Mouse (Mus musculus) naive thymus-derived CD4-positive, alpha-beta T cell, adult 2 months (primary cell): ENCODE measurements around the gene Slc29a1.
A peak's percentile ranks its signal among the peaks of the same experiment; 100 is the strongest.

ENCODE experiments used
- DNase-seq: peaks from one replicate; pipeline ENCODE4 v3.0.0-alpha.2; 2011; ENCODE audit warnings: low read depth

The Slc29a1 gene

GRCm38 (mm10) chr17:45572103-45573086, 27.0 kb downstream of the Slc29a1 start:
- peak; percentile 83 for DNase-seq

DNA sequence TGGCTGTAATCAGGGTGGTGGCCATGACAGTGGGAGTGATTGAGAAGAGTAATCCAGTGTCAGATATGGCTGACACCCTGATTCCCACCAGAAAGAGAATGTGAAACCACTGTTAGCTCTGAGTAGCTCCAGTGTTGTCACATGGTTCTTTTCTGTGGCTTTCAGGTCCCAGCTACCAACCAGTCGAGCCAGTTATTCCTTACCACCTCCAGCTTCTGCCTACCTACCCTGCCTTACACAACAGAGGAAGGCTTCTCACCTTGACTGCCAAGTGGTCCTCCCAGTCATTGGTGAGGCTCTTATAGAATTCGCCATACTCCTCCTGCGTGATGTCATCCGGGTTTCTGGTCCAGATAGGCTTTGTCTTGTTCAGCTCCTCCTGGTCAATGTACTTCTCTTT, 29.4 kb downstream of the Slc29a1 start:
- DNase-seq: peak; percentile 50

- DNase-seq: peak; percentile 35
These were observed 30.4 kb downstream of the Slc29a1 start for GRCm38 (mm10) chr17:45568990-45569389.

GRCm38 (mm10) chr17:45567162-45567601, 32.2 kb downstream of the Slc29a1 start:
- DNase-seq: peak; percentile 54

DNA sequence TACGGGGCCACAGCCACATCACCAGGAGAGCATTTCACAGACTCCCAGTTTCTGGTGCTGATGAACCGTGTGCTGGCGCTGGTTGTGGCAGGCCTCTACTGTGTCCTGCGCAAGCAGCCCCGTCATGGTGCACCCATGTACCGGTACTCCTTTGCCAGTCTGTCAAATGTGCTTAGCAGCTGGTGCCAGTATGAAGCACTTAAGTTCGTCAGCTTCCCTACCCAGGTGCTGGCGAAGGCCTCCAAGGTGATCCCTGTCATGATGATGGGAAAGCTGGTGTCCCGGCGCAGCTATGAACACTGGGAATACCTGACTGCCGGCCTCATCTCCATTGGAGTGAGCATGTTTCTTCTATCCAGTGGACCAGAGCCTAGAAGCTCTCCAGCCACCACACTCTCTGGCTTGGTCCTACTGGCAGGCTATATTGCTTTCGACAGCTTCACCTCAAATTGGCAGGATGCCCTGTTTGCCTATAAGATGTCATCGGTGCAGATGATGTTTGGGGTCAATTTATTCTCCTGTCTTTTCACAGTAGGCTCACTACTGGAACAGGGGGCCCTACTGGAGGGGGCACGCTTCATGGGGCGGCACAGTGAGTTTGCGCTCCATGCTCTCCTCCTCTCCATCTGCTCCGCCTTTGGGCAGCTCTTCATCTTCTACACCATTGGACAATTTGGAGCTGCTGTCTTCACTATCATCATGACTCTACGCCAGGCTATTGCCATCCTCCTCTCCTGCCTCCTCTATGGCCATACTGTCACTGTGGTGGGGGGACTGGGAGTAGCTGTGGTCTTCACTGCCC, 32.8 kb downstream of the Slc29a1 start:
- DNase-seq: peak; percentile 61

- DNase-seq: no peak
These were observed 33.4 kb downstream of the Slc29a1 start for GRCm38 (mm10) chr17:45566031-45566359.

DNA sequence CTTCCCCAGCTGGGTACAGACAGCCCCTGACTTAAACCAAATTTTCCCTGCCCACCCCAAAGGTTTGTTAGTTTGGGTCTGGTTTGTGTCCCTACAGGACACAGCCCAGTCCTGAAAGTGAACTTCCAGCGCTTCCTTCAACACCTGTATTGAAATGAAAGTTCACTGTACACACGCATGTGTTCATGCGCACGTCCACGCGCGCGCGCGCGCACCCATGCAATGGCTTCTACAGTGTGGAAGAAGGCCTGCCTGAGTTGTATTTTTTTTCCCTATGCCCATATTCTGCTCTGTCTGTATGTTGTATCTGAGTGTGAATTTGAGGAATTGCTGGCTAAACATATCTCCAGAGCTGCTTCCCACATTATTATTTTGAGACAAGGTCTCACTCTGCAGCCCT, 34.3 kb downstream of the Slc29a1 start:
- peak; percentile 34 for DNase-seq

- DNase-seq: peak; percentile 48
These were observed 34.8 kb downstream of the Slc29a1 start for GRCm38 (mm10) chr17:45564531-45565084.

DNA sequence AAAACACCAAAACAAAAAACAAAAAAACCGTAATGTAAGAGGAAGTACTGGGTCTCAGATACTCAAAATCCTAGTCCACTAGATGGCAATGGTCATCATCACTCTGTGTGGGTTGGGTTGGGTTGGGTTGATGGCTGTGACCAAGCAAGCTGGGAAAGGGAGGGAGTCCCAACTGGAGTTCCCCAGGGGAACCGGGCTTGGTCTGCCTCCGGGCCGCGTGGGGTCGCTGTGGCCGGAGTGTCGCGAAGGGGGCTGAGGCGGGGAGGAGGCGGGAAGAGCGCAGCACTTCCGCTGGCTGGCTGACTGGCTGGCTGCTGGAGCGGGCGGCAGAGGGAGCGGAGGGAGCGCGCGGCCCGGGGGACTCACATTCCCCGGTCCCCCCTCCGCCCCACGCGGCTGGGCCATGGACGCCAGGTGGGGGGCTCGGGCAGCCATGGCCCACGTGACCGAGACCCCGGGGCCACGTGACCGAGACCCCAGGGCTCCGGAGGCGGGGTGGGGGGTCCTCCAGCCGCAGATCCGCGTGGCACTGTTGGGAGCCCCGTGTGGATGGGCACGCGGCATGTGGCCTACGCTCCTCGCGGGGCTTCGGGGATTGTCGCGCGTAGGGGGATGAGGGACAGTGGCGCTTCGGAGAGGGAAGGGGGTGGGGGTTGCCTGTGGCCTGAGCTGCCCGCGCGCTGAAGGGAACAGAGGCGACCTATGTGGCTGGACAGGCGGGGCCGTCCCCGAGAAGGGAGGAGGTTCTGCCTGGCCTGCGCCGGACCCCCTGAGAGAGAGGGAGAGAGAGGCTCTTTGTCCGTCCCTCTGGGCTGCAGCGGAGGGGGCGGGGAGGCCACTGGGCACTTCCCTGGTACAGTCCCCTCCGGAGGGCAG, 35.5 kb downstream of the Slc29a1 start, which contains the start of gene Slc35b2:
TSS of gene Slc35b2 (plus strand) at position 220 of the 876 bp plus-strand sequence.
- peak; percentile 88 for DNase-seq

DNA sequence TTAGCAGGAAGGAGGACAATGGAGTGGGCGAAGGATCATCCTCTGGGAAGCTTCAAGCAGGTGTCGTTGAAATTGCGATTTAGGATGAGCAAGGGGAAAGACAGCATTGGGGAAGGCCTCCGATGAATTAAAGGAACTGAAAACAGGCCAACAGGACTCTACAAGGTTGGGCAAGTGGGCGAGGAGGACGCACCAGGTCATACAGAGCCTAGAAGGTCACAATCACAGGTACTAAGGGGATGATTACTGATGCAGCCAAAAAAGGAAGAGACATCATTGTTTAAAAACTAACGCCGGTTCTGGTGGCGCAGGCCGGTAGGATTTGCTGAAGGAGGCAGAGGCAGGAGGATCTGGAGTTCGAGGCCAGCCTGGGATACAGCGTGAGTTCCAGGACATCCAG, 36.2 kb downstream of the Slc29a1 start:
- DNase-seq: peak; percentile 38

DNA sequence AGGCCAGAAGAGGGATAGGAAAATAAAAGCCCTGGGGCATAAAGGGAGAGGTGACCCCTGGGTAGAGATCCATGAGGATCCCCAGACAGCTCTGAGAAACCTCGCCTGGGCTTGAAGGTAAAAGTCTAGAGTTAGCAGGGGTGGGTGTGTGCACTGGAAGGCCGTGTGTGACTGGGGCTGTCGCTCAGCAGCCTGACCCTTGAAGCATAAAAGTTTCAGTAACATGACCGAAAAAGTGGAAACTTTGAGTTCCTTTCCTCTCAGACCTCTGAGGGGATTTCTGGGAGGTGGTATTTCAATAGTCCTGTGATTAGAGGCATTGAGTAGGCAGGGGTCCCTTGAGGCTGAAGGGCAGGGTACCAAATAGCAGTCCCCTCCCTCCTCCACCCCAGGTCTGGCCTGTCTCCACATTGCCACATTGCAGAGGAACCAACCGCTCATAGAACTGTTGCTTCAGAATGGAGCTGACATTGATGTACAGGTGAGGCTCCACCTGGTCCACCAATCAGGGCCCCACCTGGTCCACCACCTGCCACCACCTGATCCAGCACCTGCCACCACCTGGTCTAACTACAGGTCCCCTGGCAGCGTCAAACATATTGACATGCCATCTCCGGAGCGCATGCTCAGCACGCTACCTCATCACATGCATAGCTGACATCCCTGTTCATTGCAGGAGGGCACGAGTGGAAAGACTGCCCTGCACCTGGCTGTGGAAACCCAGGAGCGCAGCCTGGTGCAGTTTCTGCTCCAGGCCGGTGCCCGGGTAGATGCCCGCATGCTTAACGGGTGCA, 39.5 kb downstream of the Slc29a1 start:
- peak; percentile 16 for DNase-seq

- peak; percentile 78 for DNase-seq
These were observed 41.2 kb downstream of the Slc29a1 start for GRCm38 (mm10) chr17:45557998-45558862.

DNA sequence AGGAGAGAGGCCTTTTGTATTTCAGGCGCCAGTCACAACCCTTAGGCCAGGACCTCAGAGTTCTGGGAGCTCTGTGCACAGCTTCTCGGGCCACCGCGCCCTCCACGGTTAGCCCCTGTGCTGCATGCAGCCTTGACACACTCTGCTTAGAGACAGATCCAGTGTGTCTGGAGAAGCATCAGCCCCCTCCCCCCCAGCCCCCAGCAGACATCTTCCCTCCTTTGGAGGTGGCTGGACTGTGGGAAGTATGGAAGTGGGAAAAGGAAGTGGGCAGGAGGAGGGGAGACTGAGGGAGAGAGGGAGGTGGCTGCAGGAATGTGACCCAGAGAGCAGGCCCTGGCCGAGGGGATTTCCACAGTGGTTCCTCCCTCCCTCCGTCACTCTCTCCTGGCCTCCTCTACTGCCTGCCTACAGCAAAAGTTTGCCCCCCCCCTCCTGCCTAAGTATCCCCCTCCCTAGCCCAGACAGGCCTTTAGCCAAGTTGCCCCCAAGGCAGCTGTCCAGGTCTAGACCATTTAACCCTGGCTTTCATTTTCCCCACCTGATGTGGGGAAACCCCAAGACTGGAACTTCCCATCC, 42.1 kb downstream of the Slc29a1 start:
- DNase-seq: peak; percentile 53

DNA sequence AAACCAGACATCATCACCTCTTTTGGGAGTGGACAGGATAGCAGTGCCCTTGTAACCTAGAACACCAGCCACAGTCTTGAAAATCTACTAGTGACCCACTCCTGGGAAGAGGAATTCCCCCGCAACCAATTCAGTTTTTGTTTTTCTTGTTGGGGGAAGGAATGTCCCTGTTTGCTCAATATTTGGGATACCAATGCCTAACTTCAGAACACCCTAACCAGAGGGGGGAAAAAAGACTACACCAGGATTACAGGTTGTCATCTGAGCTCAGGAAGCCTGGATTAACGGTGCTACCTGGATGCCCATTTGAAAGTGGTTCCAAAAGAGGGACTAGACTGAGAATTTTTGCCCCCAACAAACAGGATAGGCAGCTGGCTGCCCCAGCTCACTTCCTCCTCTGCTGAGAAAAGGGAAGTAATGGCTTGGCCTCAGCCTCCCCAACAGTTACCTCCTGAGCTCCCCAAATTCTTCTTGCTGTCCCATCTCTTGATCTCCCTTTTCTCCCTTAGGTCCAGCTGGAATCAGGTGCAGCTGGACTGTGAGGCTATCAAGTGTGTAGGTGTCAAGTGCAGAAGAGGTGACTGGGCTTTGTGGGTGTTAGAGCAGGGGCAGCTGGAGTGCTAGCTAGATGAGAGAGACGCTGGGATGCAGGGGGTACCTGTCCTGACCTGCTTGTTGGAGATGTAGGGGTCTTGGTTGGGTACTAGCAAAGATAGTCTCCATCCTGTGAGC, 42.7 kb downstream of the Slc29a1 start:
- DNase-seq: peak; percentile 47

- DNase-seq: no peak
These were observed 43.3 kb downstream of the Slc29a1 start for GRCm38 (mm10) chr17:45556107-45556489.

DNA sequence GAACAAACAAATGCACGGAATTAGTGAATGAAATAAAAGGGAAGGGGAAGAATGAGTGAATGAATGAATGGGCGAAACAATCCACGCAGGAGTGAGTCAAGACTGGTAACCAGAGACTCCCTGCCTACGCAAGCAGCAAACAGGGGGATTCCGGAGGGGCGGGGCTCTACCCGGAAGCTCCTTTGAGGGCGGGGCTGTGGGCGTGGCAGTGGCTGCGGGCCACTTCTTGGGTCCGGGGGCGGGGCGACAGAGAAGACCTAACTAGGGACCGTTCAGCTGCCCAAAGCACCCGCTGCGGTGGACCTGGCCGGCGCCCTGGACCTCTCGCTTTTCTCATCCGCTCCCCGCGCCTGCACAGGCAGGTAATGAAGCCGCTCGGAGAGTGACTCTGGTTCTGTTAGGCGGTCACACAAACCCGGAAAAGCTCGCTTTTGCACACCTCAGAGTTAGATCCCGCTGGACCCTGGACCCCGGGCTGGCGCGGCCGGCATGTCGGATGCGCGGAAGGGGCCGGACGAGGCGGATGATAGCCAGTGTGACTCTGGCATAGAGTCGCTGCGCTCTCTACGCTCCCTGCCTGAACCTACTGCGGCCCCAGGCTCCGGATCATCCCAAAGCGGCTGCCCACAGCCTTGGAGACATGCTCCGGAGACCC, 43.8 kb downstream of the Slc29a1 start, which contains the start of gene Nfkbie:
TSS of gene Nfkbie (plus strand) at position 252 of the 655 bp plus-strand sequence.
- peak; percentile 98 for DNase-seq

DNA sequence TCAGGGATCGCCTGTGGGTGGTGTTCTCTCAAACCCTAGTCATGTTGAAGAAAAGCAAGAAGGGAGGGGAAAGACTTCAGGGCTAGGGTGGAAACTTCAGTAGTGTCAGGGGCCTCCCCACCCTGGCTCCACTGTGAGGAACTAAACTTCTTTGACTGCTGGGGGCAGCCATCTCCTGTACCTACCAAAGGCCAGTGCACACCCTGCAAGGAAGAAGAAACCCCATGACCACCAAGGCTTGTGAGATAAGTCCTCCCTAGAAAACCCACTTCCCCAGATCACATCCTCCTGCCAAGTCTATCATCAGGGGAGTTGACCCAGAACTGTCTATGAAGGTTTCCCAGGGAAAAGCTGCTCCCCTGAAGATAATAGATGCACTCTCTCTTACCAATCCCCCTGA, 45.0 kb downstream of the Slc29a1 start:
- DNase-seq: peak; percentile 37

GRCm38 (mm10) chr17:45553065-45553464, 46.3 kb downstream of the Slc29a1 start:
- no peak for DNase-seq
